In genomic region chr4:140914731-140915131, GRCm38 (mm10) we compare ENCODE assay signal across 13 mouse cellular contexts. TPM values are rescaled to one million over a fixed set of nuclear protein-coding genes. Genes with fewer than 3 reads are reported as not detected.
A peak's percentile ranks its signal among the peaks of the same experiment; 100 is the strongest.
DNase-seq lines count a peak whose midpoint lies in the region; ATAC-seq and TF ChIP-seq lines count a peak whose summit lies in the region.
"Had no signal": no experiment of that assay in that cellular context is flagged by ENCODE, and none has a peak within 500 bp of the region (broad histone marks: within the 10 kb centered on the region; RNA-seq: fewer than 3 reads in every experiment).

No protein-coding gene starts in this region.

- H3K4me1 ChIP-seq in liver, postnatal 0 days (ENCODE audit: insufficient read depth) = peaks cover 1% of the 10 kb centered on the region; the same call in 1 of the 2 replicates
- peaks cover 22% of the 10 kb centered on the region for H3K4me1 ChIP-seq in embryonic facial prominence, embryonic 13.5 days
- peaks cover 13% of the 10 kb centered on the region; the same call in 1 of the 2 replicates for H3K4me1 ChIP-seq in forebrain, embryonic 15.5 days
- H3K4me1 ChIP-seq: heart, embryonic 13.5 days had no signal

- no peak for ATAC-seq in liver, postnatal 0 days
- peak; percentile 76; the same call in 1 of the 2 replicates for ATAC-seq in embryonic facial prominence, embryonic 13.5 days (ENCODE audit: insufficient number of reproducible peaks, insufficient read depth, low FRiP score, low TSS enrichment, low read depth)
- no peak for ATAC-seq in forebrain, embryonic 15.5 days (replicated peaks)
- ATAC-seq: activated CD4-positive, CD25-positive, alpha-beta regulatory T cell, adult 4 months had no signal

- no peaks in the 10 kb centered on the region for H3K27me3 ChIP-seq in liver, postnatal 0 days (ENCODE audit: insufficient read depth, low read length)
- H3K27me3 ChIP-seq in embryonic facial prominence, embryonic 13.5 days = peaks cover 12% of the 10 kb centered on the region; the same call in 1 of the 2 replicates
- H3K27me3 ChIP-seq in forebrain, embryonic 15.5 days = no peaks in the 10 kb centered on the region

- peak; percentile 85 for DNase-seq in heart, adult 11 months
- DNase-seq in heart, adult 18-20 months = no peak
- DNase-seq in liver = peak; percentile 3
- no peak for DNase-seq in liver, postnatal 0 days
- DNase-seq in Muller cell, postnatal 12 days (ENCODE audit: inconsistent ontology term) = peak; percentile 67
- DNase-seq in kidney, adult 8-10 months = no peak
- DNase-seq: kidney, postnatal 36 days had no signal

- TF ChIP-seq CTCF in liver, postnatal 0 days (IDR thresholded peaks at IDR 0.05; ENCODE audit: low read depth) = no peak

- H3K9me3 ChIP-seq in liver, postnatal 0 days (ENCODE audit: low read length) = no peaks in the 10 kb centered on the region
- no peaks in the 10 kb centered on the region for H3K9me3 ChIP-seq in embryonic facial prominence, embryonic 13.5 days
- no peaks in the 10 kb centered on the region for H3K9me3 ChIP-seq in forebrain, embryonic 15.5 days
- H3K9me3 ChIP-seq: heart, embryonic 13.5 days; liver, embryonic 15.5 days; midbrain, embryonic 12.5 days had no signal

- H3K36me3 ChIP-seq in liver, postnatal 0 days (replicated peaks; ENCODE audit: insufficient read depth, low read length) = no peaks in the 10 kb centered on the region
- H3K36me3 ChIP-seq in embryonic facial prominence, embryonic 13.5 days = no peaks in the 10 kb centered on the region
- H3K36me3 ChIP-seq in forebrain, embryonic 15.5 days = no peaks in the 10 kb centered on the region
- H3K36me3 ChIP-seq: heart, embryonic 13.5 days; liver, embryonic 15.5 days; midbrain, embryonic 12.5 days had no signal

- no peak for TF ChIP-seq EP300 in liver, postnatal 0 days (IDR thresholded peaks at IDR 0.05; ENCODE audit: low read depth)

- H3K4me2 ChIP-seq in liver, postnatal 0 days (ENCODE audit: low read depth, low read length) = no peak overlapping the region
- no peak overlapping the region for H3K4me2 ChIP-seq in embryonic facial prominence, embryonic 13.5 days
- H3K4me2 ChIP-seq in forebrain, embryonic 15.5 days (replicated peaks) = no peak overlapping the region
- H3K4me2 ChIP-seq: heart, embryonic 13.5 days; liver, embryonic 15.5 days; midbrain, embryonic 12.5 days had no signal

- 75% methylated on average over 6 of the region's 6 CpGs for WGBS in liver, postnatal 0 days (ENCODE audit: insufficient replicate concordance)
- 24% methylated on average over 6 of the region's 6 CpGs for WGBS in embryonic facial prominence, embryonic 13.5 days
- 47% methylated on average over 6 of the region's 6 CpGs for WGBS in forebrain, embryonic 15.5 days

- no peak overlapping the region for H3K27ac ChIP-seq in liver, postnatal 0 days (ENCODE audit: low read depth)
- peak overlapping the region; percentile 69 for H3K27ac ChIP-seq in embryonic facial prominence, embryonic 13.5 days
- H3K27ac ChIP-seq in forebrain, embryonic 15.5 days (replicated peaks) = no peak overlapping the region
- H3K27ac ChIP-seq: heart, embryonic 13.5 days; liver, embryonic 15.5 days; midbrain, embryonic 12.5 days had no signal

- no peak overlapping the region for H3K9ac ChIP-seq in liver, postnatal 0 days (replicated peaks)
- no peak overlapping the region for H3K9ac ChIP-seq in embryonic facial prominence, embryonic 13.5 days
- no peak overlapping the region for H3K9ac ChIP-seq in forebrain, embryonic 15.5 days (replicated peaks)
- H3K9ac ChIP-seq: heart, embryonic 13.5 days; liver, embryonic 15.5 days; midbrain, embryonic 12.5 days had no signal

- H3K4me3 ChIP-seq in liver, postnatal 0 days (ENCODE audit: low read depth, low read length) = no peak overlapping the region
- no peak overlapping the region for H3K4me3 ChIP-seq in embryonic facial prominence, embryonic 13.5 days
- H3K4me3 ChIP-seq in forebrain, embryonic 15.5 days = no peak overlapping the region
- H3K4me3 ChIP-seq: heart, embryonic 13.5 days; liver, embryonic 15.5 days; midbrain, embryonic 12.5 days had no signal

RNA-seq across cellular contexts. Expression of gene Padi2, which starts 8.6 kb away (rescaled TPM):
- total RNA-seq in heart, adult 18-20 months (2021) = 1 to 10 TPM in 1 of 2 experiments, under 1 TPM in 1; 0.97 to 1.4 TPM
- 1.9 and 2.1 TPM in 2 replicates for polyA plus RNA-seq in liver, postnatal 0 days (2015; fragmentation: Nextera tagmentation; extraction: Ambion mirVana)
- polyA plus RNA-seq in embryonic facial prominence, embryonic 13.5 days (2015; fragmentation: Nextera tagmentation; extraction: Ambion mirVana) = 1.8 and 2.3 TPM in 2 replicates
- 0.34 and 0.90 TPM in 2 replicates for polyA plus RNA-seq in forebrain, embryonic 15.5 days (2015; fragmentation: Nextera tagmentation; extraction: Ambion mirVana)

RNA-seq across cellular contexts. Expression of gene Sdhb, which starts 46.3 kb away (rescaled TPM):
- total RNA-seq in heart, adult 18-20 months (2021) = 1,000 to 10,000 TPM; 1,306 to 1,387 TPM
- polyA plus RNA-seq in liver, postnatal 0 days (2015; fragmentation: Nextera tagmentation; extraction: Ambion mirVana) = 312 and 329 TPM in 2 replicates
- polyA plus RNA-seq in embryonic facial prominence, embryonic 13.5 days (2015; fragmentation: Nextera tagmentation; extraction: Ambion mirVana) = 393 and 412 TPM in 2 replicates
- 428 and 441 TPM in 2 replicates for polyA plus RNA-seq in forebrain, embryonic 15.5 days (2015; fragmentation: Nextera tagmentation; extraction: Ambion mirVana)

Comparison
In these comparisons a context has a peak if more than half of its experiments do, and no peak if none do; other contexts are left out.
1. DNase-seq: peak in heart, adult 11 months (single experiment), liver (single experiment) and Muller cell, postnatal 12 days (single experiment); none in heart, adult 18-20 months (0 of 2), liver, postnatal 0 days (single experiment) and kidney, adult 8-10 months (0 of 2).